Mouse (Mus musculus) lung, postnatal 14 days (tissue): Measurements from ENCODE around the gene Ifit1.
"Not testable (repeated sequence)": the region's sequence is repeated elsewhere in the genome, so short reads cannot be mapped to it uniquely, and the experiment has no call there.

Source experiments
- DNase-seq: peaks from one replicate; pipeline ENCODE4 v3.0.0; 2021

Gene Ifit1

DNA sequence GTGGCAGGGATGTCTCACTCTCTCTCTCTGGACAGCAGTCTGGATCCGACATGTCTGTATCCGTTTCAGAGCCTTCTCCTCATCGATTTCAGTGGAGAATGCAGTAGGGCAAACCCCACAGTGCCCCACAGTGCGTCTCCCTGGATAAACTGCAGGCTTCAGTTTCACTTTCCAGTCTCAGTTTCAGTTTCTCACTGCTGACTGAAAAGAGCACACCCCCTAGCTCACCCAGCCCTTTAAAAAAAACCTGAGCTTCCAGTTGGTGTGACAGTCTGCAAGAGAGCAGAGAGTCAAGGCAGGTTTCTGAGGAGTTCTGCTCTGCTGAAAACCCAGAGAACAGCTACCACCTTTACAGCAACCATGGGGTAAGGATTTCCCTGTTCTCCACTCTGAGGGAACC, at the start of gene Ifit1, which contains the start of gene Ifit1bl2:
TSS of gene Ifit1 (plus strand) at position 249 of the 400 bp plus-strand sequence.
TSS of gene Ifit1bl2 (minus strand) at position 121 of the 400 bp plus-strand sequence.
- DNase-seq: peak; percentile 10

DNA sequence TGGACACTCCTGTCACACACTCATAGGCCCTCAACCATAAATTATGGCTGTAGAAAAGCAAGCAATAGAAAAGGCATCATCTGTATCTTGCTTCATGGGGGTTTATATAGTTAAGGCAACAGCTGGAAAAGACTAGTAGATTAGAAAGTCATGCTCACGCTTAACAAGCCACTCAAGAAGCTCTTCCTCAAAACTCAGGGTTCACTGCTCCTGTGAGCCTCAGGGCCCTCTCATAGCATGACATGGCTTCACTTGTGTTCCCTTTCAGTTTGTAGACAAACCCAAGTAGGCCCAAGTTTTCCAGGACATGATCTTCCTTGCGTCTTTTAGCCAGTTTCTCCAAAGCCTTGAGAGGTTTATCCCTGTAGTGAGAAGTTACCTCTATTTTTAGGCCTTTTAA, 47.2 kb upstream of the Ifit1 start:
- no peak for DNase-seq

- not testable (repeated sequence) for DNase-seq
Observed at GRCm38 (mm10) chr19:34594523-34594922, 46.1 kb upstream of the Ifit1 start.

GRCm38 (mm10) chr19:34596811-34597210, 43.9 kb upstream of the Ifit1 start:
- DNase-seq: no peak

GRCm38 (mm10) chr19:34598341-34598740, 42.3 kb upstream of the Ifit1 start:
- peak; percentile 68 for DNase-seq

DNA sequence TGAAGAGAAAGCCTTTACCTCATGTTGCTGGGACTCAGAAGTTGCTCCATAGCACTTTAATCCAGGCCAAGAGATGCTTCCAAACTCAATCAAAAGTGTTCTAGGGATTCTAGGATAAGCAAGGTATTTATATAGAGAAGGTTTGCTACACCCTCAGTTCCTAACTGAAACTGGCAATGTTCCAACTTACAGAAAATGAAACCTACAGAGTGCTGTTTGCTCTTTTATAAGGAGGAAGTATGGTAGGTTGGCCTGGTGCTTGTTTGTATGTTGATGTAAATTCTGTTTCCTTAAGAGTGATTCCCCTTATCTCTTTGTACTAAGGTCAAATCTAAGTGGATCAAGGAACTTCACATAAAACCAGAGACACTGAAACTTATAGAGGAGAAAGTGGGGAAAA, 41.4 kb upstream of the Ifit1 start:
- DNase-seq: not testable (repeated sequence)

- not testable (repeated sequence) for DNase-seq
Observed at GRCm38 (mm10) chr19:34601888-34602287, 38.8 kb upstream of the Ifit1 start, which contains the start of gene Ifit1bl1. Ifit1bl1 (minus strand) TSS chr19:34601956.

DNA sequence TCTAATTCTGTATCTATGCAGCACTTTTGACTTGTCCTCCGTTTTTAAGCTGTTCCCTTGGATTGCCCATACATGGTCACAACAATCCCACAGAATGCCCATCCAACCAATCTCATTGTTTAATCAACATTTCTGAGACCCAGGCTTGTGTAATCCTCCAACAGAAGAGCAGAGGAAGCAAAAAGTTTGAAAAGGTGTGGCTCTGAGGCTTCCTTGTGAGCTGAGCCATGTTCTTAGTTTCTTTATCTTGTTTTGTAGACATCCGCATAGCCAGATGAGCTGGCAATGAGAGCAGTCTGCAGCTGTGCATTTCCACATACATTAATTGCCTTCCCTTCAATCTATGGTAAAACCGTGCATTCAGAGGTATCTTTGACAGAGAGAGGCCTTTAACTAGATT, 35.2 kb upstream of the Ifit1 start:
- DNase-seq: no peak

GRCm38 (mm10) chr19:34607237-34608051, 33.2 kb upstream of the Ifit1 start, which contains the start of gene Ifit3b:
Ifit3b (plus strand) TSS chr19:34607970.
- not testable (repeated sequence) for DNase-seq

GRCm38 (mm10) chr19:34610118-34610517, 30.6 kb upstream of the Ifit1 start:
- not testable (repeated sequence) for DNase-seq

DNA sequence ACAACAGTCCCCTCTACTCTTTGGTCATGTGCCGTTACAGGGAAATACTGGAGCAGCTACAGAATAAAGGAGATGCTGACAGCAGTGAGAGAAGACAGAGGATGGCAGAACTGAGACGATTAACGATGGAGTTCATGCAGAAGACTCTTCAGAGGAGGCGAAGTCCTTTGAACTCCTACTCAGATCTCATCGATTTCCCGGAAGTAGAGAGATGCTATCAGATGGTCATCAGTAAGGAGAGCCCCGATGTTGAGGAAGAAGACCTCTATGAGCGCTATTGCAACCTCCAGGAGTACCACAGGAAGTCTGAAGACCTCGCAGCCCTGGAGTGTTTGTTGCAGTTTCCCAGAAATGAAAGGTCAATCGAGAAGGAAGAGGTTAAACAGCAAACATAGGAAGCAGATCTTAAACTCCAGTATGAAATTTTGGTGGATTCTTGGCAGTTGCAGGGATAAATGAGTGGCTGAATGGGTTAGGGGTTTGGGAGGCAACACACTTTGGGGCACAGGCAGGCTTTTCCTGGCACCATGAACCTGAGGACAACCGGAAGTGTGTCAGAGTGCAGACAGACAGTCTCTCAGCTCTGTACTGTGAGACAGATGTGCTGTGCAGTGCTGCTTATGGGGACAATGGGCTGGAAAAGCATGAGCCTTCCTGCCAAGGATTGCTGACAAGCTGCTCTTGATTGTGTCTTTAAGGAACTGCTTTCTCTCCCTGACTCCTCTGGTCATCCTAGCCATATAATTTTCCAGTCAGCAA, 28.2 kb upstream of the Ifit1 start:
- not testable (repeated sequence) for DNase-seq

GRCm38 (mm10) chr19:34620871-34621270, 19.8 kb upstream of the Ifit1 start:
- DNase-seq: no peak

- DNase-seq: no peak
Observed at GRCm38 (mm10) chr19:34623781-34624180, 16.9 kb upstream of the Ifit1 start.

DNA sequence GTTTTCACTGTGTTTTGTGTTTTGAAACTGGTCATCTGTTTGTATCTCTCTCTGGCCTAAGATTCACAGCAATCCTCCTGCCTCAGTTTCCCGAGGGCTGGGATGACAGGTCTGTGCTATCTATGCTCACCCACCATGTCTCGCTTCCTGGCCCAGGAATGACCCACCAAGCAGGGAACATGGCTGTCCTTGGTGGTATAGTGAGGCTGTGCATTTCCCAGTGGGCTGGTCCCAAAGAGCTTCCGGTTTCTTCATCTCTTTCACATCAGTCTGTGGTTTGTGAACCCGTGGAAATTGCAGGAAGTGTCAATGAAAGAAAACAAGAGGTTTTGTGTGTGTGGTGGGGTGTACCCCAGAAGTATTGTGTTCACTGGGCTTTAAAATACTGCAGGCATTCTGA, 16.0 kb upstream of the Ifit1 start:
- no peak for DNase-seq

GRCm38 (mm10) chr19:34627496-34627895, 13.2 kb upstream of the Ifit1 start:
- no peak for DNase-seq

GRCm38 (mm10) chr19:34631487-34631886, 9.2 kb upstream of the Ifit1 start:
- no peak for DNase-seq

GRCm38 (mm10) chr19:34633484-34633883, 7.2 kb upstream of the Ifit1 start:
- no peak for DNase-seq

- DNase-seq: peak; percentile 77
Observed at GRCm38 (mm10) chr19:34636933-34637557, 3.6 kb upstream of the Ifit1 start.

DNA sequence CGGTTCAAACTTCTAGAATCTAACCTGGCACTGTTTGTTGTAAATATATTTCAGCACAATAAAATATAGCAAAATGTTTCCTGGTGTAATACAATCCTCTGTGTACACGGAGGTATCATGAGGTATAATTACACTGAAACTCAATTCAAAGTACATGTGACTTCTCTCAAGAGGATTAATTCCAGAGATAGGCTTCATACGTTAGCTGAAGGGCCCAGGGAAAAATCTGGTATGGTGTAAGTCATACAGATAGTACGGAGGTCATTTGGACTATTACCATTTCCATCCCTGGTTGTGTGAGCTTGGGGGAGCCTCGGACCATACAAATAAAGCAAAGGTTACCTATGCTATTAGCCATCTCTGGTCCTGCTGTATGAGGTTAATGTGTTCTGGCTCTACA, 1.9 kb downstream of the Ifit1 start:
- DNase-seq: no peak

DNA sequence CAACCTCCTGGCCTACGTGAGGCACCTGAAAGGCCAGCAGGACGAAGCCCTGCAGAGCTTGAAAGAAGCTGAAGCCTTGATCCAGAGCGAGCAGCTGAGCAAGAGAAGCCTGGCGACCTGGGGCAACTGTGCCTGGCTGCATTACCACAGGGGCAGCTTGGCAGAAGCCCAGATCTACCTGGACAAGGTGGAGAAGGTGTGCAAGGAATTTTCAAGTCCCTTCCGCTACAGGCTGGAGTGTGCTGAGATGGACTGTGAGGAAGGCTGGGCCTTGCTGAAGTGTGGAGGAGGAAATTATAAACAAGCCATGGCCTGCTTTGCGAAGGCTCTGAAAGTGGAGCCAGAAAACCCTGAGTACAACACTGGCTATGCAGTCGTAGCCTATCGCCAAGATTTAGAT, 7.0 kb downstream of the Ifit1 start:
- peak; percentile 64 for DNase-seq

DNA sequence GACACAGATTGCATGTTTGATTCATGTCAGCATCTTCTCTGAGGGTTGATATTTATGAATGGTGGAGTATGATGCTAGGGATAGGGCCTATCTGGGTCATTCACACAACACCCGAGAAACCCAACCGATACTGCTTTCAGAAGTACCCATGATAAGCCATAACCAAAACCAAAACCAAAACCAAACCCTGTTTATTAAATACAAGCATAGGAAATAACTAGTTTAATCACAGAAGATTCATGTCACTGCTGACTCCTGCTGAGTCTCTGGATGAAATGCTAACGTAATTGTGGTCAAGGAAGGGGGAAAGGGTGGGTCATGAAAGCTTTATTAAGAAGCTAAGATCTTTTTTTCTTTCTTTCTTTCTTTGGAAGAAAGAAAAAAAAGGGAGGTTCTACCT, 9.6 kb downstream of the Ifit1 start:
- no peak for DNase-seq

GRCm38 (mm10) chr19:34650997-34651396, 10.3 kb downstream of the Ifit1 start:
- DNase-seq: no peak

DNA sequence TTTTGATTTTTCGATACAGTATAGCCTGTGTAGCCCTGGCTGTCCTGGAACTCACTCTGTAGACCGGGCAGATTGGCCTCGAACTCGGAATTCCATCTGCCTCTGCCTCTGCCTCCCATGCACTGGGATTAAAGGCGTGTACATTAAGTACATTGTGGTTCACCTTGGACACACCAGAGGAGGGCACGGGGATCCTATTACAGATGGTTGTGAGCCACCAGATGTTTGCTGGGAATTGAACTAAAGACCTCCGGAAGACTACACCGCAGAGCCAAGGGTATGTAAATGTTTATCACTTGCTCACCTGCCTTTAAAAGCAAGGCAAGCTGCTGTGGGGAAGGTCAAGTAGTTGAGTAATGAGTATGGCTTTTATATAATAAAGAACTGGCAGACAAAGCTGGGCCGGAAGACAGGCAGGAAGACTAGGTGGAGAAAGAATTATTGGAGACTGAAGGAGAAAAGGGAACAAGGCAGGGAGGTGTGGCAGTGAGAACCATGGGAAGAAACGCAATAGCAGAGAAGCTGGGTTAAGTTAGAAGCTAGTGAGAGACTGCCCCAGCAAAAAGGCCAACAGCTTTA, 14.6 kb downstream of the Ifit1 start:
- DNase-seq: no peak
